Mouse (Mus musculus) right cerebral cortex, adult 2 months (tissue): ENCODE measurements around the gene Mansc4.

Source experiments
- DNase-seq, 2 experiments: peaks; one replicate each; pipeline ENCODE4 v3.0.0; 2021 to 2022; ENCODE audit warnings: low spot score in 2 of 2

The Mansc4 gene

GRCm38 (mm10) chr6:147079919-147080318, 6.9 kb downstream of the Mansc4 start:
- no peak for DNase-seq

- DNase-seq = no peak
Measured at GRCm38 (mm10) chr6:147076878-147077277, 10.0 kb downstream of the Mansc4 start.

GRCm38 (mm10) chr6:147075808-147076387, 10.9 kb downstream of the Mansc4 start:
- no peak for DNase-seq

GRCm38 (mm10) chr6:147064944-147065261, 21.9 kb downstream of the Mansc4 start:
- no peak for DNase-seq

- DNase-seq = no peak
Measured at GRCm38 (mm10) chr6:147064226-147064943, 22.4 kb downstream of the Mansc4 start.

- DNase-seq = no peak
Measured at GRCm38 (mm10) chr6:147062694-147063093, 24.1 kb downstream of the Mansc4 start.

GRCm38 (mm10) chr6:147062034-147062433, 24.8 kb downstream of the Mansc4 start:
- DNase-seq = no peak

GRCm38 (mm10) chr6:147061630-147062029, 25.2 kb downstream of the Mansc4 start:
- no peak for DNase-seq

- no peak for DNase-seq
Measured at GRCm38 (mm10) chr6:147059326-147059725, 27.5 kb downstream of the Mansc4 start.

- DNase-seq = no peak
Measured at GRCm38 (mm10) chr6:147055374-147055977, 31.4 kb downstream of the Mansc4 start.

- DNase-seq = no peak
Measured at GRCm38 (mm10) chr6:147053785-147054646, 32.8 kb downstream of the Mansc4 start.

- no peak for DNase-seq
Measured at GRCm38 (mm10) chr6:147052440-147052839, 34.4 kb downstream of the Mansc4 start.

GRCm38 (mm10) chr6:147051666-147052065, 35.2 kb downstream of the Mansc4 start:
- DNase-seq = no peak

GRCm38 (mm10) chr6:147049239-147049805, 37.5 kb downstream of the Mansc4 start:
- DNase-seq = peak in 1 of 2 experiments; percentile 33

GRCm38 (mm10) chr6:147043633-147044032, 43.2 kb downstream of the Mansc4 start:
- DNase-seq = no peak

GRCm38 (mm10) chr6:147042291-147043290, 44.2 kb downstream of the Mansc4 start, which contains the start of gene Mrps35:
Gene Mrps35 (plus strand): TSS chr6:147042764.
- DNase-seq = peak; percentile 92

GRCm38 (mm10) chr6:147032303-147032925, 54.4 kb downstream of the Mansc4 start, which contains the start of gene Rep15:
Gene Rep15 (plus strand): TSS chr6:147032584.
- no peak for DNase-seq

GRCm38 (mm10) chr6:147030096-147030885, 56.5 kb downstream of the Mansc4 start:
- DNase-seq = no peak

GRCm38 (mm10) chr6:147029591-147029990, 57.2 kb downstream of the Mansc4 start:
- no peak for DNase-seq
